Mouse (Mus musculus): ENCODE results near the gene Vmn2r52. TPM values are rescaled to one million over a fixed set of nuclear protein-coding genes. Genes with fewer than 3 reads are reported as not detected.

The Vmn2r52 gene
- not detected for polyA plus RNA-seq (2014; fragmentation: Illumina TruSeq; extraction: RNeasy Lipid Tissue Mini Kit (QIAGEN cat#74804); ENCODE audit: low read depth, low replicate concordance)

DNA sequence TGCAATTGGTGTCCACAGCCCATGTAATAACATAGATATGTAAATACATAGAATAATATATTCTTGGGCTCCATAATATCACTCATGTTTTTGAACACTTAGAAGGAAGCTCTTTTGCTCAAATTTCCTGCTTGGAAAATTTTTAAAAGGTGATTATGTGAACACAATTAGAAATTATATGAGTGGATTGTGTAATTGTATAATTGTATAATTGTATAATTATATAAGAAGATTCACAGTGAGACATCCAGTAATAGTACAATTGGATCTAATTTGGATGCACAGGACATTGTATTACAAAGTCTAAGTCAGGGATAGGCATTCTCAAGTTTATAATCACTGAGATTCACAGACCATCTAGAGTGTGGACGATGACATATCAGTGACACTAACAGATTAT, at the start of gene Vmn2r52:
Vmn2r52 (minus strand) TSS at position 101 of the 400 bp plus-strand sequence.

DNA sequence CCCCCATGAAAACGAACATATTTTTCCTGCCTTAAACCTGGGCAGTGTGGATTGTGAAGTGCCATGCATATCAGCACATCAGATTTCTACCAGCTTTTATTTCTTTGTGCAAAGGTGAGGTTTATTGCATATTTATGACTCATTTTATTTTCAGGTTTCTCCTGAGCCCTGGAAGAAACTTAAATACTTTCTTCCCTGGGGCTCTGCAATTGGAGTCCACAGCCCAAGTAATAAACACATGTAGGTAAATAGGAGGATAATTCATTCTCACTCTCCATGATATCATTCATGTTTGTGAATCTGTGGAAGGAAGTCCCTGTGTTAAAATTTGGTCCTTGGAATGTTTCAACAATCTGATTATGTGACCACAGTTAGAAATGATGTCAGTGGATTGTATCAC, 70.7 kb downstream of the Vmn2r52 start, which contains the start of gene Vmn2r51:
Vmn2r51 (minus strand) TSS at position 101 of the 400 bp plus-strand sequence.

Other genes with a start within 250 kb of the Vmn2r52 start
- not detected for gene Vmn2r48, start 223.0 kb downstream of the Vmn2r52 start, polyA plus RNA-seq (2014; fragmentation: Illumina TruSeq; extraction: RNeasy Lipid Tissue Mini Kit (QIAGEN cat#74804); ENCODE audit: low read depth, low replicate concordance)
- gene Vmn2r49, start 184.3 kb downstream of the Vmn2r52 start, polyA plus RNA-seq (2014; fragmentation: Illumina TruSeq; extraction: RNeasy Lipid Tissue Mini Kit (QIAGEN cat#74804); ENCODE audit: low read depth, low replicate concordance), result not detected
- gene Vmn2r50, start 123.3 kb downstream of the Vmn2r52 start, polyA plus RNA-seq (2014; fragmentation: Illumina TruSeq; extraction: RNeasy Lipid Tissue Mini Kit (QIAGEN cat#74804); ENCODE audit: low read depth, low replicate concordance), result not detected
- gene Vmn2r51, start 70.8 kb downstream of the Vmn2r52 start, polyA plus RNA-seq (2014; fragmentation: Illumina TruSeq; extraction: RNeasy Lipid Tissue Mini Kit (QIAGEN cat#74804); ENCODE audit: low read depth, low replicate concordance), result not detected
- gene Vmn1r66, start 101.4 kb upstream of the Vmn2r52 start, polyA plus RNA-seq (2014; fragmentation: Illumina TruSeq; extraction: RNeasy Lipid Tissue Mini Kit (QIAGEN cat#74804); ENCODE audit: low read depth, low replicate concordance), result not detected

All from sigmoid colon, adult 10 weeks (tissue).